Mouse (Mus musculus): ENCODE measurements around the gene Bmp2k. TPM values are rescaled to one million over a fixed set of nuclear protein-coding genes. Genes with fewer than 3 reads are reported as not detected.
"Not testable (repeated sequence)": the region's sequence is repeated elsewhere in the genome, so short reads cannot be mapped to it uniquely, and the experiment has no call there.

The Bmp2k gene
- polyA plus RNA-seq, 1 experiment from 2014 or later, result 8.1 TPM

- no peak for DNase-seq (ENCODE audit: low spot score)
- Histone ChIP-seq H3K4me3 (no peak overlapping the region), H3K36me3 (replicated peaks) (no peaks in the 10 kb centered on the region), H3K27me3 (replicated peaks; ENCODE audit: low read depth, poor library complexity, severe bottlenecking) (no peaks in the 10 kb centered on the region), H3K4me1 (no peaks in the 10 kb centered on the region), H3K9me3 (no peaks in the 10 kb centered on the region), H3K27ac (replicated peaks) (no peak overlapping the region)
- 90% methylated on average over 11 of the region's 11 CpGs for WGBS
Observed at GRCm38 (mm10) chr5:97009601-97010335, 12.3 kb downstream of the Bmp2k start.

- no peaks in the 10 kb centered on the region for H3K4me1 ChIP-seq
- WGBS, result 89% methylated on average over 11 of the region's 11 CpGs
Observed at GRCm38 (mm10) chr5:97015781-97016508, 18.5 kb downstream of the Bmp2k start.

GRCm38 (mm10) chr5:97016842-97017577 lies 19.5 kb downstream of the Bmp2k start:
- H3K36me3 ChIP-seq (replicated peaks), result no peaks in the 10 kb centered on the region
- no peaks in the 10 kb centered on the region for H3K4me1 ChIP-seq
- WGBS, result 90% methylated on average over 9 of the region's 9 CpGs
- no peak overlapping the region for H3K4me3 ChIP-seq
- no peak for DNase-seq (ENCODE audit: low spot score)
- H3K27ac ChIP-seq (replicated peaks), result no peak overlapping the region
- H3K9me3 ChIP-seq, result no peaks in the 10 kb centered on the region
- no peaks in the 10 kb centered on the region for H3K27me3 ChIP-seq (replicated peaks; ENCODE audit: low read depth, poor library complexity, severe bottlenecking)

More at GRCm38 (mm10) chr5:97015781-97016508, 18.5 kb downstream of the Bmp2k start:
- no peak for DNase-seq (ENCODE audit: low spot score)
- no peak overlapping the region for H3K4me3 ChIP-seq
- H3K9me3 ChIP-seq, result no peaks in the 10 kb centered on the region
- H3K36me3 ChIP-seq (replicated peaks), result no peaks in the 10 kb centered on the region
- no peaks in the 10 kb centered on the region for H3K27me3 ChIP-seq (replicated peaks; ENCODE audit: low read depth, poor library complexity, severe bottlenecking)
- no peak overlapping the region for H3K27ac ChIP-seq (replicated peaks)

- Histone ChIP-seq H3K27ac (replicated peaks) (no peak overlapping the region), H3K27me3 (replicated peaks; ENCODE audit: low read depth, poor library complexity, severe bottlenecking) (no peaks in the 10 kb centered on the region), H3K36me3 (replicated peaks) (no peaks in the 10 kb centered on the region), H3K9me3 (no peaks in the 10 kb centered on the region), H3K4me1 (0 out of 2 replicates have a peak, but pooled peaks cover 4% of the 10 kb centered on the region), H3K4me3 (no peak overlapping the region)
- no peak for DNase-seq (ENCODE audit: low spot score)
- 81% methylated on average over 15 of the region's 15 CpGs for WGBS
Observed at GRCm38 (mm10) chr5:97022305-97023278, 25.1 kb downstream of the Bmp2k start.

GRCm38 (mm10) chr5:97024834-97025233 lies 27.3 kb downstream of the Bmp2k start:
- Histone ChIP-seq H3K36me3 (replicated peaks) (no peaks in the 10 kb centered on the region), H3K4me3 (no peak overlapping the region), H3K4me1 (0 out of 2 replicates have a peak, but pooled peaks cover 4% of the 10 kb centered on the region), H3K27me3 (replicated peaks; ENCODE audit: low read depth, poor library complexity, severe bottlenecking) (no peaks in the 10 kb centered on the region), H3K9me3 (no peaks in the 10 kb centered on the region), H3K27ac (replicated peaks) (no peak overlapping the region)
- DNase-seq (ENCODE audit: low spot score), result no peak
- 93% methylated on average over 5 of the region's 5 CpGs for WGBS

GRCm38 (mm10) chr5:97025650-97026049 lies 28.2 kb downstream of the Bmp2k start:
- 89% methylated on average over 6 of the region's 6 CpGs for WGBS
- no peak for DNase-seq (ENCODE audit: low spot score)
- H3K27me3 ChIP-seq (replicated peaks; ENCODE audit: low read depth, poor library complexity, severe bottlenecking), result no peaks in the 10 kb centered on the region

GRCm38 (mm10) chr5:97028004-97028403 lies 30.5 kb downstream of the Bmp2k start:
- H3K9me3 ChIP-seq, result no peaks in the 10 kb centered on the region
- 91% methylated on average over 8 of the region's 8 CpGs for WGBS
- no peaks in the 10 kb centered on the region for H3K27me3 ChIP-seq (replicated peaks; ENCODE audit: low read depth, poor library complexity, severe bottlenecking)
- H3K4me1 ChIP-seq, result no peaks in the 10 kb centered on the region
- no peak overlapping the region for H3K4me3 ChIP-seq
- no peak overlapping the region for H3K27ac ChIP-seq (replicated peaks)
- no peak for DNase-seq (ENCODE audit: low spot score)
- no peaks in the 10 kb centered on the region for H3K36me3 ChIP-seq (replicated peaks)

More at GRCm38 (mm10) chr5:97025650-97026049, 28.2 kb downstream of the Bmp2k start:
- Histone ChIP-seq H3K4me1 (0 out of 2 replicates have a peak, but pooled peaks cover 4% of the 10 kb centered on the region), H3K36me3 (replicated peaks) (no peaks in the 10 kb centered on the region), H3K27ac (replicated peaks) (no peak overlapping the region), H3K4me3 (no peak overlapping the region), H3K9me3 (no peaks in the 10 kb centered on the region)

GRCm38 (mm10) chr5:97028840-97029239 lies 31.4 kb downstream of the Bmp2k start:
- not testable (repeated sequence) for H3K36me3 ChIP-seq (replicated peaks); H3K27ac ChIP-seq (replicated peaks); H3K9me3 ChIP-seq; H3K4me1 ChIP-seq; H3K4me3 ChIP-seq; H3K27me3 ChIP-seq (replicated peaks; ENCODE audit: low read depth, poor library complexity, severe bottlenecking); DNase-seq (ENCODE audit: low spot score)
- 91% methylated on average over 1 of the region's 1 CpGs for WGBS

- no peaks in the 10 kb centered on the region; the same call in 1 of the 2 replicates for H3K36me3 ChIP-seq (replicated peaks)
- DNase-seq (ENCODE audit: low spot score), result no peak
- no peaks in the 10 kb centered on the region for H3K4me1 ChIP-seq
- H3K9me3 ChIP-seq, result no peaks in the 10 kb centered on the region
- H3K27ac ChIP-seq (replicated peaks), result no peak overlapping the region
- H3K27me3 ChIP-seq (replicated peaks; ENCODE audit: low read depth, poor library complexity, severe bottlenecking), result no peaks in the 10 kb centered on the region
- 91% methylated on average over 6 of the region's 6 CpGs for WGBS
- H3K4me3 ChIP-seq, result no peak overlapping the region
Observed at GRCm38 (mm10) chr5:97031771-97032170, 34.3 kb downstream of the Bmp2k start.

GRCm38 (mm10) chr5:97045260-97045659 lies 47.8 kb downstream of the Bmp2k start:
- 89% methylated on average over 7 of the region's 7 CpGs for WGBS
- H3K4me1 ChIP-seq, result no peaks in the 10 kb centered on the region
- no peaks in the 10 kb centered on the region for H3K9me3 ChIP-seq

GRCm38 (mm10) chr5:97046680-97047079 lies 49.2 kb downstream of the Bmp2k start:
- DNase-seq (ENCODE audit: low spot score), result no peak
- H3K27ac ChIP-seq (replicated peaks), result no peak overlapping the region
- no peaks in the 10 kb centered on the region for H3K27me3 ChIP-seq (replicated peaks; ENCODE audit: low read depth, poor library complexity, severe bottlenecking)
- H3K4me1 ChIP-seq, result no peaks in the 10 kb centered on the region
- no peaks in the 10 kb centered on the region for H3K9me3 ChIP-seq
- 89% methylated on average over 10 of the region's 10 CpGs for WGBS
- H3K4me3 ChIP-seq, result no peak overlapping the region
- peaks cover 8% of the 10 kb centered on the region; the same call in 1 of the 2 replicates for H3K36me3 ChIP-seq (replicated peaks)

More at GRCm38 (mm10) chr5:97045260-97045659, 47.8 kb downstream of the Bmp2k start:
- Histone ChIP-seq H3K27ac (replicated peaks) (no peak overlapping the region), H3K27me3 (replicated peaks; ENCODE audit: low read depth, poor library complexity, severe bottlenecking) (no peaks in the 10 kb centered on the region), H3K4me3 (no peak overlapping the region), H3K36me3 (replicated peaks) (peaks cover 8% of the 10 kb centered on the region; the same call in 1 of the 2 replicates)
- no peak for DNase-seq (ENCODE audit: low spot score)
